Mouse (Mus musculus) kidney, postnatal 0 days (tissue): Measurements from ENCODE around the gene Krtap4-2. TPM values are rescaled to one million over a fixed set of nuclear protein-coding genes. Genes with fewer than 3 reads are reported as not detected.
"Not testable (repeated sequence)": the region's sequence is repeated elsewhere in the genome, so short reads cannot be mapped to it uniquely, and the experiment has no call there.

Experiments used
- ATAC-seq: fragments of 200-750 bp; cut with Nextera tagmentation; replicated peaks from 2 replicates; pipeline ENCODE4 v1.8.0; 2017; ENCODE audit warnings: low read depth, moderate number of reproducible peaks, moderate TSS enrichment, moderate library complexity; ENCODE audit not compliant: low FRiP score
- DNase-seq: peaks from one replicate; pipeline ENCODE4 v3.0.0-alpha.2; 2016; ENCODE audit warnings: low spot score
- H3K27ac ChIP-seq: fragments of 300-500 bp; sonication (generic); 2 replicates; pipeline ENCODE4 v1.5.1; 2014; ENCODE audit warnings: mild to moderate bottlenecking
- H3K27me3 ChIP-seq: fragments of 300-500 bp; sonication (generic); 2 replicates; pipeline ENCODE4 v1.6.1; 2014; ENCODE audit warnings: low read length, mixed read lengths; ENCODE audit not compliant: insufficient read depth
- H3K36me3 ChIP-seq: fragments of 300-500 bp; sonication (generic); 2 replicates; pipeline ENCODE4 v1.6.1; 2014; ENCODE audit warnings: low read length, mixed read lengths; ENCODE audit not compliant: insufficient read depth
- H3K4me1 ChIP-seq: fragments of 300-500 bp; sonication (generic); replicated peaks from 2 replicates; pipeline ENCODE4 v1.6.1; 2014; ENCODE audit warnings: antibody characterized with exemption, low read length, mixed read lengths; ENCODE audit not compliant: insufficient read depth
- H3K4me2 ChIP-seq: fragments of 300-500 bp; sonication (generic); 2 replicates; pipeline ENCODE4 v1.6.1; 2014; ENCODE audit warnings: mild to moderate bottlenecking, low read length, moderate library complexity, mixed read lengths
- H3K4me3 ChIP-seq: fragments of 300-500 bp; sonication (generic); replicated peaks from 2 replicates; pipeline ENCODE4 v1.5.1; 2014; ENCODE audit warnings: low read depth, low read length
- H3K9ac ChIP-seq: fragments of 300-500 bp; sonication (generic); 2 replicates; pipeline ENCODE4 v1.6.1; 2014; ENCODE audit warnings: low read depth, low read length
- H3K9me3 ChIP-seq: fragments of 300-500 bp; sonication (generic); replicated peaks from 2 replicates; pipeline ENCODE4 v1.6.1; 2016; ENCODE audit warnings: low read length, inconsistent platforms, mixed read lengths
- CTCF ChIP-seq: IDR thresholded peaks from 2 replicates; pipeline ENCODE4 v1.5.1; 2016; ENCODE audit warnings: antibody characterized with exemption, low read depth, mild to moderate bottlenecking, moderate library complexity
- WGBS: fragments of 180-500 bp; shearing (Covaris S2); extraction: QIAGEN DNeasy Blood & Tissue Kit; methylation state at CpG from one replicate; pipeline ENCODE4 v1.1.7; 2014; 5-methylcytosine and 5-hydroxymethylcytosine counted together
- polyA plus RNA-seq: library from polyadenylated mRNA; unstranded; fragments of >200 nt; fragmentation: Nextera tagmentation; extraction: Ambion mirVana; gene quantifications from 2 replicates; pipeline ENCODE4 v1.2.1, GENCODE M21; 2015

Krtap4-2 gene
- polyA plus RNA-seq, 1 experiment from 2014 or later = not detected

- WGBS = 75% methylated on average over 3 of the region's 3 CpGs
- no peak overlapping the region for H3K4me3 ChIP-seq
- H3K9ac ChIP-seq = no peak overlapping the region
- H3K9me3 ChIP-seq = no peaks in the 10 kb centered on the region
- TF ChIP-seq CTCF = no peak
- H3K27ac ChIP-seq = no peak overlapping the region
- H3K27me3 ChIP-seq = no peaks in the 10 kb centered on the region
- no peaks in the 10 kb centered on the region for H3K4me1 ChIP-seq
- DNase-seq = no peak
- no peaks in the 10 kb centered on the region for H3K36me3 ChIP-seq
- no peak for ATAC-seq
- no peak overlapping the region for H3K4me2 ChIP-seq
Observed at GRCm38 (mm10) chr11:99630890-99631289, 4.0 kb downstream of the Krtap4-2 start.

GRCm38 (mm10) chr11:99628138-99628537, 6.7 kb downstream of the Krtap4-2 start, which contains the start of gene Krtap4-1:
Gene Krtap4-1, minus strand, starts transcription at chr11:99628238.
- Histone ChIP-seq H3K9me3 (no peaks in the 10 kb centered on the region), H3K27me3 (no peaks in the 10 kb centered on the region), H3K9ac (no peak within 1 kb of the TSS), H3K4me2 (no peak within 1 kb of the TSS), H3K4me1 (no peaks in the 10 kb centered on the region), H3K36me3 (no peaks in the 10 kb centered on the region), H3K4me3 (no peak within 1 kb of the TSS), H3K27ac (no peak within 1 kb of the TSS)
- WGBS = 75% methylated on average over 4 of the region's 4 CpGs
- no peak for DNase-seq
- TF ChIP-seq CTCF = no peak
- no peak for ATAC-seq

GRCm38 (mm10) chr11:99620335-99620734, 14.5 kb downstream of the Krtap4-2 start, which contains the start of gene Gm11562:
Gene Gm11562, minus strand, starts transcription at chr11:99620435.
- Histone ChIP-seq H3K4me1 (no peaks in the 10 kb centered on the region), H3K36me3 (no peaks in the 10 kb centered on the region), H3K27ac (no peak within 1 kb of the TSS), H3K4me3 (no peak within 1 kb of the TSS), H3K9ac (no peak within 1 kb of the TSS), H3K9me3 (no peaks in the 10 kb centered on the region), H3K27me3 (no peaks in the 10 kb centered on the region), H3K4me2 (no peak within 1 kb of the TSS)
- TF ChIP-seq CTCF = no peak
- DNase-seq (no peak), ATAC-seq (no peak)
- 61% methylated on average over 2 of the region's 2 CpGs for WGBS

- Histone ChIP-seq H3K4me1 (no peaks in the 10 kb centered on the region), H3K27me3 (no peaks in the 10 kb centered on the region), H3K9ac (no peak within 1 kb of the TSS), H3K9me3 (no peaks in the 10 kb centered on the region), H3K36me3 (no peaks in the 10 kb centered on the region), H3K27ac (no peak within 1 kb of the TSS), H3K4me3 (no peak within 1 kb of the TSS), H3K4me2 (no peak within 1 kb of the TSS)
- 68% methylated on average over 3 of the region's 3 CpGs for WGBS
- DNase-seq (no peak), ATAC-seq (no peak)
- TF ChIP-seq CTCF = no peak
Observed at GRCm38 (mm10) chr11:99614796-99615363, 20.0 kb downstream of the Krtap4-2 start, which contains the start of gene Krtap2-4. Gene Krtap2-4, minus strand, starts transcription at chr11:99614846.

- DNase-seq, H3K4me1 ChIP-seq, H3K27ac ChIP-seq, H3K4me3 ChIP-seq, H3K9ac ChIP-seq, H3K36me3 ChIP-seq, H3K9me3 ChIP-seq, ATAC-seq, H3K27me3 ChIP-seq, H3K4me2 ChIP-seq: not testable (repeated sequence)
- WGBS = 55% methylated on average over 1 of the region's 2 CpGs
Observed at GRCm38 (mm10) chr11:99610089-99610488, 24.8 kb downstream of the Krtap4-2 start, which contains the start of gene Gm11937. Gene Gm11937, minus strand, starts transcription at chr11:99610189.

GRCm38 (mm10) chr11:99609126-99609525, 25.8 kb downstream of the Krtap4-2 start:
- no peak for ATAC-seq
- Histone ChIP-seq H3K4me3 (no peak overlapping the region), H3K27me3 (no peaks in the 10 kb centered on the region), H3K27ac (no peak overlapping the region), H3K4me2 (no peak overlapping the region), H3K9ac (no peak overlapping the region), H3K9me3 (no peaks in the 10 kb centered on the region), H3K36me3 (no peaks in the 10 kb centered on the region), H3K4me1 (no peaks in the 10 kb centered on the region)
- WGBS = 84% methylated on average over 1 of the region's 1 CpGs
- DNase-seq = no peak
- TF ChIP-seq CTCF = no peak

GRCm38 (mm10) chr11:99603208-99603607, 31.7 kb downstream of the Krtap4-2 start, which contains the start of gene Gm11938:
Gene Gm11938, minus strand, starts transcription at chr11:99603308.
- not testable (repeated sequence) for H3K9ac ChIP-seq, H3K36me3 ChIP-seq, H3K27ac ChIP-seq, H3K27me3 ChIP-seq, H3K4me1 ChIP-seq, H3K4me2 ChIP-seq, DNase-seq, H3K4me3 ChIP-seq, ATAC-seq, H3K9me3 ChIP-seq
- 36% methylated on average over 1 of the region's 1 CpGs for WGBS

GRCm38 (mm10) chr11:99597742-99598141, 37.1 kb downstream of the Krtap4-2 start, which contains the start of gene Krtap9-3:
Gene Krtap9-3, minus strand, starts transcription at chr11:99598105.
- H3K9me3 ChIP-seq, H3K27me3 ChIP-seq, H3K9ac ChIP-seq, H3K4me1 ChIP-seq, H3K4me2 ChIP-seq, H3K4me3 ChIP-seq, H3K36me3 ChIP-seq, H3K27ac ChIP-seq, DNase-seq, ATAC-seq: not testable (repeated sequence)
- WGBS = 69% methylated on average over 6 of the region's 6 CpGs
